Mouse (Mus musculus) kidney, embryonic 14.5 days (tissue): ENCODE results near the gene Spry1. TPM values are rescaled to one million over a fixed set of nuclear protein-coding genes. Genes with fewer than 3 reads are reported as not detected.

Source experiments
- ATAC-seq: fragments of 200-750 bp; cut with Nextera tagmentation; 2 replicates; pipeline ENCODE4 v1.8.0; 2017; ENCODE audit warnings: moderate number of reproducible peaks, mild to moderate bottlenecking, moderate TSS enrichment, moderate library complexity; ENCODE audit not compliant: low FRiP score, low TSS enrichment
- H3K27ac ChIP-seq: fragments of 300-500 bp; sonication (generic); 2 replicates; pipeline ENCODE4 v1.5.1; 2014; ENCODE audit warnings: low read depth, mild to moderate bottlenecking, low read length, moderate library complexity, mixed read lengths
- H3K27me3 ChIP-seq: fragments of 300-500 bp; sonication (generic); 2 replicates; pipeline ENCODE4 v1.6.1; 2014; ENCODE audit warnings: mild to moderate bottlenecking, low read length; ENCODE audit not compliant: control insufficient read depth, insufficient read depth
- H3K36me3 ChIP-seq: fragments of 300-500 bp; sonication (generic); 2 replicates; pipeline ENCODE4 v1.6.1; 2014; ENCODE audit warnings: low read length, mixed read lengths; ENCODE audit not compliant: control insufficient read depth, insufficient read depth
- H3K4me1 ChIP-seq: fragments of 300-500 bp; sonication (generic); 2 replicates; pipeline ENCODE4 v1.6.1; 2014; ENCODE audit warnings: low read length, mixed read lengths; ENCODE audit not compliant: control insufficient read depth, insufficient read depth
- H3K4me2 ChIP-seq: fragments of 300-500 bp; sonication (generic); replicated peaks from 2 replicates; pipeline ENCODE4 v1.6.1; 2014; ENCODE audit warnings: low read depth, mild to moderate bottlenecking, low read length
- H3K4me3 ChIP-seq: fragments of 300-500 bp; sonication (generic); 2 replicates; pipeline ENCODE4 v1.5.1; 2014; ENCODE audit warnings: mild to moderate bottlenecking, low read length
- H3K9ac ChIP-seq: fragments of 300-500 bp; sonication (generic); 2 replicates; pipeline ENCODE4 v1.6.1; 2014; ENCODE audit warnings: low read depth, mild to moderate bottlenecking, low read length, moderate library complexity
- H3K9me3 ChIP-seq: fragments of 300-500 bp; sonication (generic); 2 replicates; pipeline ENCODE4 v1.6.1; 2016; ENCODE audit warnings: low read length; ENCODE audit not compliant: control insufficient read depth
- WGBS: fragments of 180-500 bp; shearing (Covaris S2); extraction: QIAGEN DNeasy Blood & Tissue Kit; methylation state at CpG from one replicate; pipeline ENCODE4 v1.1.7; 2014; 5-methylcytosine and 5-hydroxymethylcytosine counted together
- polyA plus RNA-seq: library from polyadenylated mRNA; unstranded; fragments of >200 nt; fragmentation: Nextera tagmentation; extraction: Ambion mirVana; gene quantifications from 2 replicates; pipeline ENCODE4 v1.2.1, GENCODE M21; 2014

Spry1 gene
- polyA plus RNA-seq, 1 experiment from 2014 or later = 49.8 TPM

DNA sequence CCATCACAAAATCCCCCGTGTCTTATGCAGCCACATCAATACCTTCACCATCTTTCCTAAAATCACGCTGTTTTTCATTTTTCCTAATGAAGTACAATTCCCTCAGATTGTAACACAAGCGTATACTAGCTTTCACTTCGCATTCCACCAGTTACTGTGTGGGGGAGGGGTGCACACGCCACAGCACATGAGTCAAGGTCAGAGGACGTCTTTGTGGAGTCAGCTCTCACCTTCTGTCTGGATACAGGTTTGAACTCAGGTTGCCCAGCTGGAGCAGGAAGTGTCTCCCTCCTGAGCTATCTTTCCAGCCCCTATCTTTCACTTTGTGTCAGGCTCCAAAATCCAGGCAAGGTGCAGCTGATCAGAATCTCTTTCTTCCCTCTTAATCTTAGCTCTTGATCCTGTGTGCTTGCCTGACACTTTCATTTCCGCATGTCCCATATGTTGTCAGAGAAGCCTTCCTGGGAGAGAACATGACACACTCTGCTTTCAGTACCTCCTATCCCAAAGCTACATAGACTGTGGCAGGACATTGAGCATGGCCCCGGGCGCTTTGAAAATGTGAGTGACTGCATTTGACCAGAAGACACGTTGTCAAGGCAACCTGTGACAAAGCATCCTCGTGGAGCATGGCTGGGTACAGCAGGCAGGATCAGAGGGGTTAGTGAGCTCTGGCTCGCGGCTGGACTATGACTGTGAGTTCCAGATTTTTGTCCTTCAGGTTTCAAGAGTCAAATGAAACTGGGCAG lies 33.9 kb downstream of the Spry1 start:
- 61% methylated on average over 13 of the region's 13 CpGs for WGBS
- no peak overlapping the region for H3K9ac ChIP-seq
- no peak overlapping the region for H3K4me3 ChIP-seq
- H3K27me3 ChIP-seq = no peaks in the 10 kb centered on the region
- H3K4me2 ChIP-seq = no peak overlapping the region
- H3K36me3 ChIP-seq = no peaks in the 10 kb centered on the region
- ATAC-seq = no peak
- peaks cover 24% of the 10 kb centered on the region for H3K4me1 ChIP-seq
- no peak overlapping the region for H3K27ac ChIP-seq
- H3K9me3 ChIP-seq = peaks cover 10% of the 10 kb centered on the region

DNA sequence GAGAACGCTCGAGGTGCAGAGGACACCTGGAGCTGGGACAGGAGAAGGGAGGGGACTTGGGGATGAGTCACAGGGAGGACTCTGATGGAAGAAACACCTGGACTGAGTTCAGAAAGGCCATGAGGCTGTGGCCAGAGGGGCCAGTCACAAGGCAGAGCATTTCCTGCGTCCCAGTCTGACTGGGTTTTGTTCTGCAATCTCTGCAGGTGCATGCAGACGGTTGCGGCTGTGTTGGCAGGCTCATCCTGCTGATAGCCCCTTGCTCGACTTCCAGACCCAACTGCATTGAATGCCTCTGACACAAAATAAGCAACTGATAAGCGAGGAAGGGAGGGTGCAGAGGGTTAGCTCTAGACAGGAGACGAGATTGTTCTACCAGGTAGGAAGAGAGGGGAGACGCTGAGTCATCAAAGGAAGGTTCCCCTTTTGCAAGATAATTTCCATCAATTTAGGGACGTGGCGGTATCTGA lies 35.3 kb downstream of the Spry1 start:
- H3K36me3 ChIP-seq = no peaks in the 10 kb centered on the region
- ATAC-seq = no peak
- 80% methylated on average over 11 of the region's 11 CpGs for WGBS
- H3K9me3 ChIP-seq = no peaks in the 10 kb centered on the region
- H3K4me3 ChIP-seq = no peak overlapping the region
- H3K4me2 ChIP-seq = no peak overlapping the region
- no peak overlapping the region for H3K9ac ChIP-seq
- H3K4me1 ChIP-seq = peaks cover 24% of the 10 kb centered on the region
- H3K27me3 ChIP-seq = no peaks in the 10 kb centered on the region
- no peak overlapping the region for H3K27ac ChIP-seq

DNA sequence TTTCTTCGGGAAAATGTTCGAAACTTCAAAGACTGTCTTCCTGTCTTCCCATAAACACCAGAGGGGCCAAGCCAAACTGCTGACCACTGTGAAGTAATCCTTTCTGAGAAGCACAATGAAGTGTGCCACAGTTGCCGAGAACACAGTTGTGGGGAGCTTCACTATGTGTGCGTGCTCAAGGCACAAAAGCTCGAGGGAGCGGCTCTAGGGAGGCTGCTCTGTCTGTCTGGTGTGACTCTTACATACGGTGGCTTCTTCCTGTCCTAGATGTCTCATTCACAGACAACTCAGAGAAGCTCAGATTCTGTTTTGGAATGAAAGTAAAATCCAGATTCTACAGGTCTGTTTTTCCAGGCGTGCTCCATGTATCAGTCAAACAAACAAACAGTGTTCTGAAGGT lies 36.5 kb downstream of the Spry1 start:
- H3K4me2 ChIP-seq = no peak overlapping the region
- H3K27ac ChIP-seq = no peak overlapping the region
- no peak overlapping the region for H3K4me3 ChIP-seq
- no peaks in the 10 kb centered on the region for H3K9me3 ChIP-seq
- H3K27me3 ChIP-seq = no peaks in the 10 kb centered on the region
- WGBS = 79% methylated on average over 8 of the region's 8 CpGs
- ATAC-seq = no peak
- H3K4me1 ChIP-seq = peaks cover 24% of the 10 kb centered on the region
- no peaks in the 10 kb centered on the region for H3K36me3 ChIP-seq
- H3K9ac ChIP-seq = no peak overlapping the region

DNA sequence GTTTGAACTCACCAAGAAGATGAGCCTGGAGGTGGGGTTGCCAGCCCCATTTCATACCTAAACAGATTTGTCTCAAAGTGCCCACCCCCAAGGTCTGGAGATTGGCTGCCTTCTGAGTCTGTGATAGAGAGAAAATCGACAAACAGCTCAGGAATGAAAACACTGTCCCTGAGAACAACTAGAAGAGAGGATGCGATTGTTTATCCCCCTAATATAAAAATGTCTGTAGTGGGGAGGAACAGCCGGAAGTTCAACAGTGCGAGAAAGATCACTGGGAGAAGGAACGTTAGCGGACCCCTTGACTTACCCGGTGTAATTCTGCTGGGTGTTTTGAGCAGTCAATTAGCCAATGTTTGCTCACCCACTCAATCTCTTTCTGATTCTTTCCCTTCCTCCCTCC lies 46.5 kb downstream of the Spry1 start:
- H3K4me2 ChIP-seq = no peak overlapping the region
- peaks cover 7% of the 10 kb centered on the region for H3K4me1 ChIP-seq
- no peak overlapping the region for H3K4me3 ChIP-seq
- no peaks in the 10 kb centered on the region for H3K27me3 ChIP-seq
- H3K36me3 ChIP-seq = no peaks in the 10 kb centered on the region
- H3K9ac ChIP-seq = no peak overlapping the region
- 25% methylated on average over 7 of the region's 7 CpGs for WGBS
- H3K9me3 ChIP-seq = no peaks in the 10 kb centered on the region
- H3K27ac ChIP-seq = no peak overlapping the region
- no peak for ATAC-seq

DNA sequence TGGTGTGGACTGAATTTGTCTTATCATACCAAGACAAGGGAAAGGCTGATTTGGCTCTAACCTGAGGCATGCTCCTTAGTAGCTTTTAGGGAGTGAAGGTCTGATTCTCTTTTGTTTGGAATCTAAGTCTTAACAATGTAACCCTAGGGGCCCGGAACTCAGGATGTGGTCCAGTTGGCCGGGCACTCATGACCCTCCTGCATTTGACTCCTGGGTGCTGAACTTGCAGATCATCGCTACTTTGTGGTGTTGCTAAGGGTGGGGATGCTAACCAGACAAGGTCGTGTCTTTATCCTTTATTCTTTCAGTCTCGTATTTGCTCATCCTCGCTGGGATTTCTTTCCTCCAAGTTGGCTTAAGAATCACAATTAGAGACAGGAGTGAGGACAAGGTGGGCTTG lies 47.0 kb downstream of the Spry1 start:
- Histone ChIP-seq H3K27me3 (no peaks in the 10 kb centered on the region), H3K9me3 (no peaks in the 10 kb centered on the region), H3K4me2 (peak overlapping the region; percentile 45), H3K9ac (peak overlapping the region; percentile 31), H3K4me1 (peaks cover 7% of the 10 kb centered on the region), H3K27ac (peak overlapping the region; percentile 53; the same call in 1 of the 2 replicates), H3K4me3 (peak overlapping the region; percentile 17; the same call in 1 of the 2 replicates), H3K36me3 (no peaks in the 10 kb centered on the region)
- 25% methylated on average over 6 of the region's 6 CpGs for WGBS
- ATAC-seq = no peak

DNA sequence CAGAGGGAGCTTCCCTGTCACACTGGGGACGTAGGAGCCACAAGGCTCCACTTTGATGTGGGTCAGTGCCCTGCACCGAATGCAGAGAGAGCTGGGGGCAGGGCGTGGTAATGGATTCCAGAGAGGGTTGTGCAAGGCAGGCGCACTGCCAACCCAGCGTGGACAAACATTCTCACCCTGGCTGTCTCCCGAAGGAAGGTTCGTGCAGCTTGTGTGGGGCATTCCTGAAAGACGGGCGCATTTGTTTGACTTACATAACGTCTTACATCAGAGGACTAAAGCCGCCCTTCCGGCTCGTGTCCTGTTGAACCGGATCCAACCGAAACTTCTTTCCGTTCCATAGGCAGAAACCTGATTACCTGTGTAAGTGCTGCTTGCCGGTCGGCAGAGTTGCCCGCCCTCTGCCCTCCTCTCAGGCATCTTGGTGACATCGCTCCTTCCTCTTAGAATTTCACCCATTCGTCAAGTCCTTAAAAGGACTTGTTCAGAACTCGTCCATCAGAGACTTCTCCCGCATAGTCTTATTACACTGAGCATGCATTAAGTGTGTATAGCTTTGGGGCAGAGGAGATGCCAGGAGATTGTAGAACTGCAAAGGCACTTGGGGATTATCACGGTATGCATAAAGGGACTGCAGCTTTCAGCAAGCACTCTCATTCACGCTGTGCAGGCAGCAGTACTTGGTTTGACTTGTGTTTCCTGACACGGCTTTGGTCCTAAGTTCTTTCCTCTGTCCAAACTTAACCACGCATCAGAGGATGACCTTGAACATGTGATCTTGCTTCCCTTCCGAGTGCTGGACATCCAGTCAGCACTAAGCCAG lies 47.6 kb downstream of the Spry1 start:
- H3K9ac ChIP-seq = peak overlapping the region; percentile 31
- no peaks in the 10 kb centered on the region for H3K27me3 ChIP-seq
- peak overlapping the region; percentile 45 for H3K4me2 ChIP-seq
- peak overlapping the region; percentile 17; the same call in 1 of the 2 replicates for H3K4me3 ChIP-seq
- H3K4me1 ChIP-seq = peaks cover 7% of the 10 kb centered on the region
- peak; percentile 76; the same call in 1 of the 2 replicates for ATAC-seq
- 25% methylated on average over 28 of the region's 28 CpGs for WGBS
- H3K36me3 ChIP-seq = no peaks in the 10 kb centered on the region
- H3K9me3 ChIP-seq = no peaks in the 10 kb centered on the region
- H3K27ac ChIP-seq = peak overlapping the region; percentile 53; the same call in 1 of the 2 replicates

DNA sequence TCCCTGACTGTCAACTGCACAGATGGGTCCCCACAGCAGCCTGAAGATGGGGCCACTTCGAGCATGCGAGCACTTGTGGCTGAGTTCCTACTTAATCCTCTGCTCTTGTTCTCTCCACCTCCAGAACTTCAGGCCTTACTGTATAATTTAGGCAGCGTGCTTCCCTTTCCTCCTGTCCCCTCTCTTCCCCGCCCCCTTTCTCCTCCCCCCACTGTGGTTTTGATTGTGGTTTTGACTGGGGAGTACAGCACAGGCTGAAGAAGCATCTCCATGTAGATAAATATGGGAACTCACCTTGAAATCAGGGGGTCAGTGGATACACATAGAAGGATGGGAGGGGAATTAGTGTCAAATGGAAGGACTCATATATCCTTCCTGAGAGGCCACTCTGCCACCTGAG lies 53.2 kb downstream of the Spry1 start:
- no peaks in the 10 kb centered on the region for H3K36me3 ChIP-seq
- no peaks in the 10 kb centered on the region for H3K9me3 ChIP-seq
- no peak overlapping the region for H3K4me2 ChIP-seq
- no peaks in the 10 kb centered on the region for H3K27me3 ChIP-seq
- WGBS = 84% methylated on average over 4 of the region's 4 CpGs
- no peak overlapping the region for H3K27ac ChIP-seq
- H3K9ac ChIP-seq = no peak overlapping the region
- no peaks in the 10 kb centered on the region for H3K4me1 ChIP-seq
- no peak for ATAC-seq
- no peak overlapping the region for H3K4me3 ChIP-seq

DNA sequence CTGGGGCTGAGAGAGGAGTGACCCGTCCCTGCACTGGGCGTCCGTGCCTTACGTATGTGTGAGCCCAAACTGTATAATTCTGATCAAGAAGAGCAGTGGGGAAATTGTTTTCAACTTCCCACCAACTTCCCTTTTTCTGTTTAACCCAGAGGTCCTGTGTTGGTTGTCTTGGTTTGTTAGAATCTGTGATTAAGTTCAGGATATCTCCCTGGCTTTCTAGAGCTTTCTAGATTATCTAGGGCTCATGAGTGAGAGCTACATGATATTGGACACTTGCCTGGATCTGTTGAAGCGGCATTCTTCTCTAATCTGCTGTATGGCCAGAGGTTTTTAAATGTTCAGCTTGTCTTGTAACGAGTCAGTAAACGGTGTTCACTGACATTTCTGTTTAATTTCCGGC lies 53.8 kb downstream of the Spry1 start:
- no peaks in the 10 kb centered on the region for H3K36me3 ChIP-seq
- ATAC-seq = no peak
- no peaks in the 10 kb centered on the region for H3K9me3 ChIP-seq
- WGBS = 77% methylated on average over 8 of the region's 8 CpGs
- H3K27me3 ChIP-seq = no peaks in the 10 kb centered on the region
- H3K27ac ChIP-seq = no peak overlapping the region
- H3K4me3 ChIP-seq = no peak overlapping the region
- no peak overlapping the region for H3K9ac ChIP-seq
- no peaks in the 10 kb centered on the region for H3K4me1 ChIP-seq
- H3K4me2 ChIP-seq = no peak overlapping the region
